Mouse (Mus musculus): ENCODE results near the gene Dpf1. TPM values are rescaled to one million over a fixed set of nuclear protein-coding genes. Genes with fewer than 3 reads are reported as not detected.

Dpf1 gene
- total and polyA plus RNA-seq, 3 experiments = 10.2 to 17.3 TPM; not detected in 1

DNA sequence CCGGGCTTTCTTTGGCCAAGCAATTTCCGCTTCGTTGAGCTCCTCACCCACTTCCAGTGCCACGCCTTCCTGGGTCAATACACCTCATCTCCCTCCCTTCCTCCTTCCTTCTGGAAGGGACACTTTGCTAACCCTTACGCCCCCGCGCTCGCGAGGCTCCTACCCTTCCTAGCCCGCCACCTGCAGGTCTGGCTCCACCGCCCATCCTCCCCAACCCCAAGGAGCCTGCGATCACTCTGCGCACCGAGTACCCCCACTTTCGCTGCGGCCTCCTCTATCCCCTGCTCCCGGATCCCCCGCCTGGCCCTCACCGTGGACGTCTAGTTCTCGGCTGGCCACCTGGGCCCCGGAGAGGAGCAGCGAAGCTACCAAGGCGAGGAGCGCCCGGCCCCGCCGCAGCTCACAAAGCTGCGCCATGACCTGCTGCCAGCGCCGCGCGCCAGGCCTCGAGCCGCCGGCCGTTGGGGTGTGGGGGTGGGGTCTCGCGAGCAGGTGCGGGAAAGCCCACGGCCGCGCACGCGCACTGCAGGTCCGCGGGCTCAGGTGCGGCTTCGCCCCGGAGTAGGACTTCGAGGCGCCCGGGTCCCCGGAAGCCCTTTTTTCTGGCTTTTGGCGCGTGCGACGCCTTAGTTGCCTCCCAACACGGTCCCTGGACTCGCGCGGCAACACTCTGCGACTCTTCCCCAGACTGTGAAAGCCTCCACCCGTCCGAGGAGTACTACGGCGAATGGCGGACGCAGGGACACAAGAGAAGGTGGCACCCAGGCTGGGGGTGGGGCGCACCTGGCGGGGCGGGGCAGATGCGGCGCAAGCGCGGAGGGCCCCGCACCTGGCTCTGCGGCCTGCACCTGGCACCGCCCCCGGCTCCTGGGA is 22.3 kb upstream of the Dpf1 start, which contains the start of gene Spint2:
TSS of gene Spint2 (minus strand) at position 712 of the 873 bp plus-strand sequence.
- peaks cover 10% of the 10 kb centered on the region for H3K79me2 ChIP-seq (ENCODE audit: control insufficient read depth, insufficient read depth, low read length, poor library complexity)
- H3K36me3 ChIP-seq (ENCODE audit: control insufficient read depth in 1 of 2, insufficient read depth in 2 of 2, low read length in 2 of 2) = peaks cover 0 to 19% of the 10 kb centered on the region in 2 experiments; a peak in 2 of 4 replicates
- no peaks in the 10 kb centered on the region for H3K9me3 ChIP-seq (replicated peaks; ENCODE audit: insufficient read depth, low read length)
- no peaks in the 10 kb centered on the region for H3K27me3 ChIP-seq (ENCODE audit: control insufficient read depth in 1 of 2, insufficient read depth in 2 of 2, low read length in 2 of 2)
- H3K4me3 ChIP-seq (ENCODE audit: control insufficient read depth in 1 of 2, insufficient read depth in 1 of 2, low read depth in 2 of 2, low read length in 2 of 2) = peak within 1 kb of the TSS; percentile 82 to 89
- peak; percentile 81 for DNase-seq (ENCODE audit: low read depth, low spot score)
- peak within 1 kb of the TSS; percentile 84 for H3K9ac ChIP-seq (ENCODE audit: control insufficient read depth, low read depth, low read length, poor library complexity, severe bottlenecking)
- peak within 1 kb of the TSS; percentile 57 for H3K27ac ChIP-seq (ENCODE audit: control insufficient read depth, low read depth, low read length)
- TF ChIP-seq ZKSCAN1 (IDR thresholded peaks at IDR 0.05; ENCODE audit: low read depth, low read length) = no peak
- 0 out of 2 replicates have a peak, but pooled peaks have one; percentile 16 for TF ChIP-seq SIN3A (IDR thresholded peaks at IDR 0.05; ENCODE audit: low read length)
- peak; percentile 51 for TF ChIP-seq TCF12 (IDR thresholded peaks at IDR 0.05; ENCODE audit: low read depth, low read length)
- no peak for TF ChIP-seq GABPA (IDR thresholded peaks at IDR 0.05; ENCODE audit: low read depth, low read length)
- no peak for TF ChIP-seq MEF2A (IDR thresholded peaks at IDR 0.05; ENCODE audit: extremely low read depth, insufficient replicate concordance, low read depth, low read length, poor library complexity, severe bottlenecking)
- TF ChIP-seq CTCF (IDR thresholded peaks at IDR 0.05 in 2 of 3, conservative IDR thresholded peaks at IDR 0.05 in 1 of 3; ENCODE audit: control insufficient read depth in 1 of 3, insufficient read depth in 1 of 3, low read depth in 2 of 3, low read length in 3 of 3, poor library complexity in 1 of 3, severe bottlenecking in 1 of 3) = peak in 2 of 3 experiments; percentile 8 to 33; a peak in 2 of 6 replicates
- no peak for TF ChIP-seq USF1 (IDR thresholded peaks at IDR 0.05; ENCODE audit: low read depth, low read length)
- TF ChIP-seq CHD2 (IDR thresholded peaks at IDR 0.05; ENCODE audit: low read length) = peak; percentile 60
- TF ChIP-seq POLR2A (IDR thresholded peaks at IDR 0.05; ENCODE audit: control insufficient read depth in 1 of 2, insufficient read depth in 1 of 2, low read depth in 1 of 2, low read length in 2 of 2, poor library complexity in 1 of 2) = peak; percentile 57 to 85; a peak in 3 of 4 replicates
- no peak for TF ChIP-seq SMC3 (IDR thresholded peaks at IDR 0.05; ENCODE audit: low read depth, low read length)
- TF ChIP-seq NELFE (IDR thresholded peaks at IDR 0.05; ENCODE audit: low read depth, low read length) = peak; percentile 53; the same call in 1 of the 2 replicates
- TF ChIP-seq MYB (IDR thresholded peaks at IDR 0.05; ENCODE audit: low read depth, low read length) = peak; percentile 21; the same call in 1 of the 2 replicates
- TF ChIP-seq RAD21 (IDR thresholded peaks at IDR 0.05; ENCODE audit: low read depth, low read length) = no peak
- TF ChIP-seq ZMIZ1 (IDR thresholded peaks at IDR 0.05; ENCODE audit: low read depth, low read length) = no peak
- TF ChIP-seq JUND (IDR thresholded peaks at IDR 0.05; ENCODE audit: low read depth, low read length) = no peak
- TF ChIP-seq ZNF384 (IDR thresholded peaks at IDR 0.05; ENCODE audit: low read depth, low read length) = no peak
- TF ChIP-seq TBP (IDR thresholded peaks at IDR 0.05; ENCODE audit: low read depth, low read length) = no peak
- no peak for TF ChIP-seq POLR2AphosphoS5 (IDR thresholded peaks at IDR 0.05; ENCODE audit: borderline replicate concordance, low read depth, low read length)
- peak; percentile 81 for TF ChIP-seq NRF1 (IDR thresholded peaks at IDR 0.05; ENCODE audit: insufficient read depth, low read depth, low read length, poor library complexity, severe bottlenecking)
- peak; percentile 56; the same call in 1 of the 2 replicates for TF ChIP-seq HCFC1 (IDR thresholded peaks at IDR 0.05; ENCODE audit: low read depth, low read length)
- H3K4me1 ChIP-seq (ENCODE audit: control insufficient read depth in 1 of 2, insufficient read depth in 2 of 2, low read length in 2 of 2) = peaks cover 22 to 32% of the 10 kb centered on the region in 2 experiments
